Mouse (Mus musculus) adrenal gland, postnatal 4 days (tissue): ENCODE measurements around the gene Pik3c2b. TPM values are rescaled to one million over a fixed set of nuclear protein-coding genes. Genes with fewer than 3 reads are reported as not detected.

ENCODE experiments used
- DNase-seq, 2 experiments: peaks; one replicate each; pipeline ENCODE4 v3.0.0; 2021 to 2022; ENCODE audit warnings: low spot score in 2 of 2, mixed read lengths in 2 of 2
- total RNA-seq, 2 experiments: library from RNA; stranded (reverse); gene quantifications; 2 replicates each; pipeline ENCODE4 v1.2.3; 2021

Gene Pik3c2b
- total RNA-seq, 2 experiments from 2014 or later: 11.0 to 11.2 TPM

- no peak for DNase-seq
Measured at GRCm38 (mm10) chr1:133070157-133070556, 24.7 kb downstream of the Pik3c2b start.

DNA sequence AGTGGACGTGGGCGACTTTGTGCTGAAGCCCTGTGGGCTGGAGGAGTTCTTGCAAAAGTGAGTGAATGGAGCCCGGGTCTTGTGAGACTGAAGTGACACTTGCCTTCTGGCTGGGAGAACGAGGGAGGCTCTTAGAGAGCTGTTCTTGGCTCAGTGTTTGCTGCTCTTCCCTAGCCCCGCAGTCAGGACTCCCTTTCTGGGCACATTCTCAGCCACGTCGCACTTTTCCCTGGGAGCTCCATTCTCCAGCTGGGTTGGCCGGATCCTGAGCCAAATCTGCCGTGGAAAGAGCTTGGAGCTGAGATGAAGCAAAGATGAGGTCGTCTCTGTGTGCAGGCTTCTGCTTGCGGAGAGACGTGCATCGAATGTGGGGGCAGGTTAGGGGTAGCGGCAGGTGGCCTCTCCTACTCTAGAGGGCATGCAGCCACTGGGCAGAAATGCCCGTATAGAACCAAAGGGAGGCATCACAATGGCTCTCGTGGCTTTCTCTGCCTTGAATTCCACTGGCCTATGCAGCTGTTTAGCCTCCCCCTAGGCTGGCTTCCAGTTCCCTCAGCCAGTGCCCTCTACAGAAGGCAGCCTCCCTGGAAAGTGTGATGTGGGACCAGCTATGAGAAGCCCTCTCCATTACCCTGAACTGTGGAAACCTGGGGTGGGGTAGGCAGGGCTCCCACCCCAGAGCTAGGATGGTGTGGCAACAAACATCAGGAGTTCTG, 26.4 kb downstream of the Pik3c2b start:
- DNase-seq: no peak

GRCm38 (mm10) chr1:133073327-133073856, 27.9 kb downstream of the Pik3c2b start:
- no peak for DNase-seq

GRCm38 (mm10) chr1:133074541-133074940, 29.1 kb downstream of the Pik3c2b start:
- no peak for DNase-seq

GRCm38 (mm10) chr1:133075651-133076400, 30.4 kb downstream of the Pik3c2b start:
- DNase-seq: no peak

DNA sequence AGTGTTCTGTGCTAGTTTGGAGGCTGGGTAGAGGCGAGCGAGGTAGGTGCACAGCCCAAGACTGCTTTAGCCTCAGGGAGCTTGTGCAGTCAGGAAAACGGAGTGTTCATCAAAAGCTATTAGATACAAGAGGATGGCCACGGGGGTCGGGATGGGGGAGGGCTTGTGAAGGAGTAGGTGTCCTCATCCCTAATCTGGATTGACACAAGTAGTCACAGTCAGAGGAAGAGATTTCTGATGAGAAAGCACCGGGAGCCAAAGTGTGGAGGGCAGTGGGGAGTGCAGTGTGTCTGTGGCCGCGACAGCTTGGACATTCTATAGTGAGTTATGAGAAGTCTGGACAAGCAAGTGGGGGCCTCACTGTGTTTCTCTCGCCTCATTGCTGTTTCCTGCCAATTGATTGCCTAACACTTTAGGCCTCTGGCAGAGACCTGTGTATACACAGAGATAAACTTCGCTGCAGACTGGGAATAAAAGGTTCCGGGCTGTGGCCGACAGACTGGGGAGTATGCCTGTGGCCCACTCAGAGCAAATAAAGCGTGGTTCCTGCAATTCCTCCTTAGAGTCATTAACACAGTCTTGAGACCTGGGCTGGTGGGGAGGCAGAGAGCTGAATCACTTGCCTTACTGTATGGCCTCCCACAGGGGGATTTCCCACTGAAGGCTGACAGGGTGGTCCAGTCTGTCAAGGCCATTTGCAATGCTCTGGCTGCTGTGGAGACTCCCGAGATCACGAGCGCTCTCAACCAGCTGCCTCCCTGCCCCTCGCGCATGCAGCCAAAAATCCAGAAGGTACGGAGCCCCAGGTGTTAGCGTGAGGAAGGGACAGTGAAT, 31.4 kb downstream of the Pik3c2b start:
- DNase-seq: no peak

DNA sequence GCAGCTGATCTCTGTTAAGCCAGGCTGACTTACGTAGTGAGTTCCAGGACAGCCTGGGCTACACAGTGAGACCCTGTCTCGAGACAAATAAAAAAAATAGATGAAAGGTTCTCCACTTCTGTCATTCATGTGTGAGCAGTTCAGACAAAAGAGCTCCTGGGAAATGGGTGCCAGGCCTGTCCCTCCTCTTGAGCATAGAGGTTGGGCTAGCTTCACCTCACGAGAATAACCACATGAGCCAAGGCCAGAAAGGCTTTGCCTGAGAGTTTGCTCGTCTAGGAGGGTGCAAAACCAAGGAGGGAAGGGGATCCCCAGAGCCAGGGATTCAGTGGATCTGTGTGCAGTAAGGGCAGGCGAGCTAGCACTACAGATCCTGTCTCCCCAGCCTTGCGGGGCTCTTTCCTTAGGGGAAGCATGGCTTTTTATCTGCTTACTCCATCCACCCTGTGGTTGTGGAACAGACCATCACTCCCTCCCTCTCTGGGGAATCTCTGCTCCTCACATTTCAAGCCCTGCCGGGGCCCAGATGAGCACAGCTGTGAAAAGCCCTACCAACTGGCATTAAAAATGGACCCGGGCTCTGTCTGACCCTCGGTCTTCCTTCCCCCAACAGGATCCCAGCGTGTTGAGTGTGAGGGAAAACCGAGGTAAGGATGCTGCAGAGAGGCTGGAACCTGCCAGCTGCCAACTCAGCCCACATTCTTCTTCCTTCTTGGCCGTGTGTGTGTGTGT, 32.3 kb downstream of the Pik3c2b start:
- no peak for DNase-seq

DNA sequence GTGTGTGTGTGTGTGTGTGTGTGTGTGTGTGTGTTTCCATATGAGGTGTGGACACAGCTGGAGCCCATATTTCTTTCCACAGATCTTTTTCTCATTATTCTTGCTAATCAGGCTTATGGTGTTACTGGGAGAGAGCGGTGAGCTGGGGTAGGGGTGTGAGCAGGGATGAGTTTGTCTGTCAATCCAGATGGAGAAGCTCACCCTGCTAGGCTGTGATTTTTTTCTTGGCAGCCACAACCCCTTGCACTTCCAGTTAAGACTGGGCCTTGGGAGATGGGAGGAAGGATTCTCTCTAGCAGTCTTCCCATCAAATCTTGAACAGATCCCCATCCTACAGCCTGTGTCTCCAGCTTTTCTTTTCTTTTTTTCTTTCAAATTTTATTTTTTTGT, 32.9 kb downstream of the Pik3c2b start:
- no peak for DNase-seq

DNA sequence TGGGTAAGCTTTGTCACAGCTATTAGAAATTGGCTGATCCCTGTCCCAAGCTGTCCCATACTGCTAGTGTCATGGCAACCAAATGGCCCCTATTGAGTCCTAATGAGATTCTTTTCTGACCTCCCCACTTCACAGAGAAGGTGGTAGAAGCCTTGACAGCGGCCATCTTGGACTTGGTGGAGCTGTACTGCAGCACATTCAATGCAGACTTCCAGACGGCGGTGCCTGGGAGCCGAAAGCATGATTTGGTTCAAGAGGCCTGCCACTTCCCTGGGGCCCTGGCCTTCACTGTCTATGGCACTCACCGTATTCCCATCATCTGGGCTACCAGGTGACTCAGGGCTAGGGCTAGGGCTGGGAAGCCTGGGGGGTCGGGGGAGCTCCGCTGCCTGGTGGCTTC, 34.0 kb downstream of the Pik3c2b start:
- no peak for DNase-seq

GRCm38 (mm10) chr1:133080079-133080561, 34.7 kb downstream of the Pik3c2b start:
- no peak for DNase-seq

DNA sequence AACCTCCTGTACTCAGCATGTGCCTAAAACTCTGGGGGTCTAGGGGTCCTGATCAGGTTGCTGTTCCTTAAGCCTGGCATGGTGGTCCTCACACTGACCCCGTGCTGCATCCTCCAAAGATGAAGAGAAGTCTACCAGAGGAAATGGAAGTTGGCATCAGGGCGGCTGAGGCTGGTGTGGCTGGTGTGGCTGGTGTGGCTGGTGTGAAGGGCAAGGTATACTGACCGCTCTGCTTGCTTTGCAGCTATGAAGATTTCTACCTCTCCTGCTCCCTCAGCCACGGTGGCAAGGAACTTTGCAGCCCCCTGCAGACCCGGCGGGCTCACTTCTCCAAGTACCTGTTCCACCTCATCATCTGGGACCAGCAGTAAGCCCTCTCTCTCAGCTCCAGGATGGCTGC, 35.2 kb downstream of the Pik3c2b start:
- no peak for DNase-seq

- DNase-seq: no peak
Measured at GRCm38 (mm10) chr1:133083003-133083546, 37.6 kb downstream of the Pik3c2b start.

DNA sequence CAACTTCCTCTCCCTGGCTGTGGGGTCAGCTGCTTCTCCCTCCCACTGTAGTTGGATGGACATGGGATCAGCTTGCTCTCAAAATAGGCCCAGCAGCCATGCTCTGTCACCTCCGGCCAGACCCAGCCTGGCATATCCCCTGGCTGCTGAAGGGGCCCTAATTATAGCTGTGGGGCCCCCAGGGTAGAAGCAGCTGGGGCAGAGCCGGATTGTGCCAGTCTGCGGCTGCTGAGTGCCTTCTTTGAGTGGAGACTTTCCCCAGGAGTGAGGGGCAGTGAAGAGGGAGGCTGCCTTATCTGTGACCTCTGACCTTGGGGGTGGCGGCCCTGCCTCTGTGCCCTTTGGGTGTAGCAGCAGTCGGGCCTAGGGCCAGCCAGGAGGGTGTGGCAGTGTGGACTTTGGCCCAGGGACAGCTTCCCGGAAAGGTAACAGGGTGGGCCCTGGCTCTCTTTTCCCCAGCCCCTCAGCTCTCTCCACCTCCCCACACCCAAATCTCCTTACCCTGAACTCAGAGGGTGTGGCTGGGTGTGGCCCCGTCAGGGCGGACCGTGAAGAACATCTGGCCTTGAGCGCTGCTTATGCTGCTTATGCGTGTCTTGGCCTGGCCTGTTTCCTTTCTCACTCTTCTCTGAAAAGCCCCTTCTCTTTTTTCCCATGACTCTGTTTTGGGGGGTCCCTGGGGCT, 38.6 kb downstream of the Pik3c2b start:
- DNase-seq: no peak

DNA sequence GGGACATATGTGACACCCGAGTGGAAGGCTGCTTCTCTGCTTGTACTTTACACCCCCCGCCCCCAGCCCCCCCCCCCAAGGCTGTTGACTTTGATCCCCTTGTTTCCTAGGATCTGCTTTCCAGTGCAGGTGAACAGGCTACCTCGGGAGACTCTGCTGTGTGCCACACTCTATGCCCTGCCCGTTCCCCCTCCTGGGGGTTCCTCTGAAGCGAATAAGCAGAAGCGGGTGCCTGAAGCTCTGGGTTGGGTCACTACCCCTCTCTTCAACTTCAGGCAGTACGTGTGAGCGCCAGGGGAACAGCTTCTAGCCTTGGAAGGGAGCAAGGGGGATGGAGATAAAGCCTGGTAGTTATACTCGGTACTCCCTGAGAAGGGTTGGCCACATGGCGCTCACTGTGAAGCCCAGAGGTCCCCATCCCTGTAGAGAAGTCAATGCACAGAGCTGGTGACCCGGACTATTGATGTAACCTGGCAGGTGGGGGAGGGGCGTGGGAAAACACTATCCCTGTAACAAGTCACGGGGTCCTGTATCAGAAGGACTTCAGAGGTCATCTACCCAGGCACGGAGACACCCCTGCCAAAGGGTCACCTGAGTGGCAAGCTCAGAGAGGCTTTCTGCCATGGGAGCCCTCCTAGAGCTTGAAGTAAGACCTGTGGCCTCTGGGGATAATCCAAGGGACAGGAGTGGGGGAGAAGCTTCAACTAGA, 39.4 kb downstream of the Pik3c2b start:
- no peak for DNase-seq

DNA sequence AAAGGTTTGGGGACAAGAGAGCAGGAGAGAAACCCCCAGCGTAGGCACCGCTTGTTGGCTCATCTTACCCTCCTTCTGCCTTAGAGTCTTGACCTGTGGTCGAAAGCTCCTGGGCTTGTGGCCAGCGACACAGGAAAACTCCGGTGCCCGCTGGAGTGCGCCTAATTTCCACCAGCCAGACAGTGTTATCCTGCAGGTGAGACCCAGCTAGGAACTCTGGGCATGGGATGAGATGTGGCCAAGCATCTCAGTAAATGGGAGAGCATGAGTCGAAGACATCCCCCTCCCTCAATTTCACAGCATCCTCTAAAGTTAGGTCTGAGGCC, 39.9 kb downstream of the Pik3c2b start:
- no peak for DNase-seq

DNA sequence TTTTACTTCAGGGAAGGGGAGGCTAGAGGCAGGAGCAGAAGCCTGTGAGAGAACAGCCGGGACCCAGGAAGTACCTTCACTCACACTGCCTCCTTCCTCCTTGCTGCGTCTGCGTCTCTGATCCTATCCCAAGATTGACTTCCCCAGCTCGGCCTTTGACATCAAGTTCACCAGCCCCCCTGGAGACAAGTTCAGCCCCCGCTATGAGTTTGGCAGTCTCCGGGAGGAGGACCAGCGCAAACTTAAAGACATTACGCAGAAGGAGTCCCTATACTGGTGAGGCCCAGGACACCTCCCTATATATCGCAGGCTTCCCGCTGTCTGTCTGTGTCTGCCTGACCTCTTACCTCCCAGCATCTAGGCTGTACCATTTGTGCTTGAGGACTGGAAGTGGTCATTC, 41.3 kb downstream of the Pik3c2b start:
- DNase-seq: no peak

DNA sequence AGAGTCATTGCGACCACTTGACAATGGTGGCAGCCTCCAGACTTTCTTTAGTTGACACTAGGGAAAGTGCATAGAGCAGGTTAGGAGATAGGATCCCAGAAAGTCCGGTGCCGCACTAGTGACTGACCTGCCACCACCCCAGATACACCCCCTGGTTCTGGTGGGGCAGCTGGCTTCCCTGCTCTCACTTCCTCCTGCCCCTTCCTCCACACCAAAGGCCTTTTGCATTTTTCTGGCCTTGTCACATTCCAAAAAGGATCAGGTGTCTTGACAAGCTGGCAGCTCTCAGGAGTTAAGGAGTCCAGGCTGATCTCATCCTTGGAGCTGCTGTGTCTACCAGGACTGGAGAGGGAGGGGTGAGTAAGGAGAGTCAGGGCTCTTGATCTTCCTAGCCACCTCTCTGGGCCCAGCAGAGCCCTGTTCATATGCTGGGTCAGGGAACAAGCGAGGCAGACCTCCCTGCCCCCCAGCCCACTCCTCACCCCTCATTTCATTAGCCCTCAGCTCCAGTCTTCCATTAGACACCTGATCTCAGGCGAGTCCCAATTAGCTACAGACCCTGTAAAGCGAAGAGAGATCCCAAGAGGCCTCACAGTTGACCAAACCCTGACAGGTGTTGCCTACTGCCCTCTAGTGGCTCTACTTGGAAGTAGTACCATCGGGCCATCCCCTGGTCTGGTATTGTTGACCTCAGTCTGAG, 41.9 kb downstream of the Pik3c2b start:
- no peak for DNase-seq

GRCm38 (mm10) chr1:133088196-133088595, 42.7 kb downstream of the Pik3c2b start:
- DNase-seq: no peak

DNA sequence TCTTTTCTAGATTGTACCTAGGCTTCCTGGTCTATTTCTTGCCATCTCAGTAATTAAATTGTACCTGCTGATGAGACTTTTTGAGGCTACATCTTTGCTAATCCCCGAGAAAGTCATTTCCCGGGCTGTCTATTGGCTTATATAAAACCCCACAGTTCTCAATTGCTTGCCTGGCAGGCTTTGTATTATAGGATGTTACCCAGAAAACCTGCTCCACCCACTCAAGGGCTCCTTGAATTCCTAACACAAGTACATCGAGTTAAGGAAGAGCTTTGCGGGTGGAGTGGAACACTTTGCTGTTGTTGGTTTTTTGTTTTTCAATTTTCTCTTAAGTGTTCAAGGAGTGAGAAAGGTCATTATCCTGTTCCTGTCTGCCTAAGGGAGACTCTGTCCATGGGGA, 43.9 kb downstream of the Pik3c2b start:
- DNase-seq: no peak
